ENCODE assay signal across 8 mouse cellular contexts in the genomic region with DNA sequence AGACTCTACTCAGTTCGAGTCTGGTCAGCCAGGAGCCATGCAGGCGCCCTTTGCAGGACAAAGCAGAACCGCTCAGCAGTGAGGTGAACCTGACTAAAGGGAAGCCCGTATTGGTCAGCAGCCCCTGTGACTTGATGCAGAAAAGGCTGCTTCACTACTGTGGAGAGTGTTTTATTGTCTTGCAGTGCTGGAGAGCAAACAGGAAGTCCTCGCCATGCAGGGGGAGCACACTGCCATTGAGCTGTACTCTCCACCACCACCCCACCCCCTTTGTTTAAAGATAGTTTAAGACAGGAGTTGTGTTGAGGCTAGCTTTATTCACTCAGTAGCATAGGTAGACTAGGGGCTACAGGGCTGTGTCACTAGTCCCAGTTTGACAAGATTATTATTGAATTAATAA. TPM values are rescaled to one million over a fixed set of nuclear protein-coding genes. Genes with fewer than 3 reads are reported as not detected.
DNase-seq lines count a peak whose midpoint lies in the region; ATAC-seq and TF ChIP-seq lines count a peak whose summit lies in the region.

Gene Pole4, minus strand, starts transcription at position 145 of the 400 bp plus-strand sequence.

- no peaks in the 10 kb centered on the region for H3K36me3 ChIP-seq in liver, adult 2 months (ENCODE audit: control insufficient read depth, insufficient read depth, low read length)
- H3K36me3 ChIP-seq in heart, embryonic 11.5 days (ENCODE audit: control insufficient read depth, insufficient read depth, low read length): no peaks in the 10 kb centered on the region
- no peaks in the 10 kb centered on the region for H3K36me3 ChIP-seq in midbrain, postnatal 0 days (ENCODE audit: insufficient read depth, low read length)

- no peak within 1 kb of the TSS for H3K4me2 ChIP-seq in heart, embryonic 11.5 days
- no peak within 1 kb of the TSS for H3K4me2 ChIP-seq in midbrain, postnatal 0 days (ENCODE audit: low read depth, low read length, poor library complexity, severe bottlenecking)

- no peak for TF ChIP-seq CTCF in liver, adult 2 months (IDR thresholded peaks at IDR 0.05; ENCODE audit: low read depth, low read length)
- TF ChIP-seq CTCF in cortical plate, adult 2 months (IDR thresholded peaks at IDR 0.05; ENCODE audit: extremely low read depth, insufficient read depth, low read length): no peak
- no peak for TF ChIP-seq CTCF in midbrain, postnatal 0 days (IDR thresholded peaks at IDR 0.05)

- no peak for DNase-seq in liver, adult 2 months (ENCODE audit: extremely low read depth, low read depth, low spot score)
- DNase-seq in liver: no peak
- no peak for DNase-seq in left cerebral cortex, adult 8-10 months (ENCODE audit: low spot score in 2 of 2)
- no peak for DNase-seq in midbrain, postnatal 0 days (ENCODE audit: low spot score)
- DNase-seq in urinary bladder, adult 18-20 months (ENCODE audit: low spot score in 2 of 2): no peak
- DNase-seq in testis, postnatal 10 days (ENCODE audit: low spot score): no peak

- H3K4me1 ChIP-seq in liver, adult 2 months (ENCODE audit: control insufficient read depth, insufficient read depth, low read length): no peaks in the 10 kb centered on the region
- no peaks in the 10 kb centered on the region for H3K4me1 ChIP-seq in cortical plate, adult 2 months (ENCODE audit: control insufficient read depth, insufficient read depth, low read length)
- no peaks in the 10 kb centered on the region for H3K4me1 ChIP-seq in heart, embryonic 11.5 days (ENCODE audit: control insufficient read depth, insufficient read depth, low read length)
- H3K4me1 ChIP-seq in midbrain, postnatal 0 days (ENCODE audit: insufficient read depth, low read length): no peaks in the 10 kb centered on the region

- no peak within 1 kb of the TSS for H3K4me3 ChIP-seq in liver, adult 2 months (ENCODE audit: insufficient read depth, low read depth, low read length)
- no peak within 1 kb of the TSS for H3K4me3 ChIP-seq in cortical plate, adult 2 months (ENCODE audit: insufficient read depth, low read length)
- no peak within 1 kb of the TSS for H3K4me3 ChIP-seq in heart, embryonic 11.5 days (ENCODE audit: low read depth, low read length)
- H3K4me3 ChIP-seq in midbrain, postnatal 0 days (ENCODE audit: low read depth, low read length): no peak within 1 kb of the TSS

- no peaks in the 10 kb centered on the region for H3K27me3 ChIP-seq in liver, adult 2 months (ENCODE audit: control insufficient read depth, insufficient read depth, low read length)
- H3K27me3 ChIP-seq in heart, embryonic 11.5 days (ENCODE audit: control insufficient read depth, insufficient read depth, low read length): no peaks in the 10 kb centered on the region
- no peaks in the 10 kb centered on the region for H3K27me3 ChIP-seq in midbrain, postnatal 0 days (ENCODE audit: insufficient read depth, low read length)

- no peaks in the 10 kb centered on the region for H3K79me2 ChIP-seq in liver, adult 2 months (ENCODE audit: control insufficient read depth, insufficient read depth, low read length)

- no peak for TF ChIP-seq POLR2A in liver, adult 2 months (IDR thresholded peaks at IDR 0.05; ENCODE audit: extremely low read depth, insufficient read depth, low read length)
- TF ChIP-seq POLR2A in cortical plate, adult 2 months (IDR thresholded peaks at IDR 0.05; ENCODE audit: extremely low read depth, insufficient read depth, low read length): no peak

- no peak within 1 kb of the TSS for H3K9ac ChIP-seq in liver, adult 2 months (ENCODE audit: low read depth, low read length)
- no peak within 1 kb of the TSS for H3K9ac ChIP-seq in heart, embryonic 11.5 days (ENCODE audit: low read depth, low read length)
- no peak within 1 kb of the TSS for H3K9ac ChIP-seq in midbrain, postnatal 0 days (replicated peaks; ENCODE audit: low read length, poor library complexity, severe bottlenecking)

- no peak for ATAC-seq in heart, embryonic 11.5 days (replicated peaks; ENCODE audit: insufficient number of reproducible peaks, low FRiP score, low TSS enrichment)
- ATAC-seq in midbrain, postnatal 0 days (ENCODE audit: low FRiP score): no peak

- no peaks in the 10 kb centered on the region for H3K9me3 ChIP-seq in heart, embryonic 11.5 days (replicated peaks; ENCODE audit: control insufficient read depth, low read length)
- no peaks in the 10 kb centered on the region for H3K9me3 ChIP-seq in midbrain, postnatal 0 days (ENCODE audit: low read length)

- H3K27ac ChIP-seq in liver, adult 2 months (replicated peaks; ENCODE audit: insufficient read depth, low read depth, low read length): no peak within 1 kb of the TSS
- no peak within 1 kb of the TSS for H3K27ac ChIP-seq in cortical plate, adult 2 months (ENCODE audit: insufficient read depth, low read length)
- no peak within 1 kb of the TSS for H3K27ac ChIP-seq in heart, embryonic 11.5 days (ENCODE audit: low read depth, low read length)
- no peak within 1 kb of the TSS for H3K27ac ChIP-seq in midbrain, postnatal 0 days (ENCODE audit: low read depth, low read length)

- 74% methylated on average over 5 of the region's 5 CpGs for WGBS in liver, adult 2 months
- WGBS in heart, embryonic 11.5 days (ENCODE audit: insufficient replicate concordance): 75% methylated on average over 5 of the region's 5 CpGs
- WGBS in midbrain, postnatal 0 days: 92% methylated on average over 5 of the region's 5 CpGs

RNA-seq across cellular contexts. Expression of gene Pole4, which starts in this region (rescaled TPM):
- total RNA-seq in liver, adult 2 months (2014; rRNA removed): 23.7 and 24.8 TPM in 2 replicates
- 12.2 and 21.5 TPM in 2 replicates for polyA plus RNA-seq in liver, adult 2 months (2012; rRNA removed)
- polyA plus RNA-seq in cortical plate, adult 2 months (2012; rRNA removed): 41.4 and 42.4 TPM in 2 replicates
- polyA plus RNA-seq in heart, embryonic 11.5 days (2014; fragmentation: Nextera tagmentation; extraction: Ambion mirVana): 111 and 122 TPM in 2 replicates
- 10 to 100 TPM; 28.4 to 31.3 (median 30.5) TPM for total RNA-seq in left cerebral cortex, adult 8-10 months (2022)
- total RNA-seq in midbrain, postnatal 0 days (2014; rRNA removed): 68.2 and 90.0 TPM in 2 replicates
- 134 and 145 TPM in 2 replicates for polyA plus RNA-seq in midbrain, postnatal 0 days (2015; fragmentation: Nextera tagmentation; extraction: Ambion mirVana)
